Mouse (Mus musculus): Measurements from ENCODE around the gene Olfm3.

Olfm3 gene

DNA sequence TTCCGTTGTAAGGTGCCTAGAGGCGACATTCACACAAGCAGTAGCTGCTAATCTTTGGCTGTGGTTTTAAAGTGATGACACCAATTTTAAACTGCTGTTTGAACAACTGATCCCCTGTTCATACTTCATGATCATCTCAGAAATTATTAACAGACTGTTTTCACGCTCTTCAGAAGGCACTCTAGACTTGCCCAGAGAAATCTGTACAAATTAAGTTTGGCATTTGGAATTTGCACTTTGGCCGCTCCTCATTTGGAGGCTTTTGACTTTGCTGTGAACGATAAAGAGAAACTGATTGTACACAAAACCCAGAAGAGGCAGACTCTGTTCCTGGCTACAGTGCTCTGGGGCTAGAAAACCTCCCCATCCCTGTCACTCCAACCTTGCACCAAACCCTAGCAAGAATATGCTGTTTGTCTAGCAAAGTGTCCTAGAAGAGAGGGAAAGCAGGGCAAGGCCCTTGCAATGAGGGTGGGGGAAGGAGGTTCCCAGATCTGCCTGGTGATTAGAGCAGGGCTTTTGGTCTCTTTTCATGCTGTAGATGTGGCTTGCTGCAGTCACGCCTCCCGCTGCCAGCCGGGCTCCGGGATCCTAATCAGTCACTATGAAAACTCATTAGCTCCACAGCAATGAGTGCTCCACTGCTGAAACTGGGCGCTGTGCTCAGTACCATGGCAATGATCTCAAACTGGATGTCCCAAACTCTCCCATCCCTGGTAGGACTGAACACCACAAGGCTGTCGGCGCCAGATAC is 176.7 kb downstream of the Olfm3 start:
- in situ Hi-C loops (cut with MseI, MboI), result no loop called here

DNA sequence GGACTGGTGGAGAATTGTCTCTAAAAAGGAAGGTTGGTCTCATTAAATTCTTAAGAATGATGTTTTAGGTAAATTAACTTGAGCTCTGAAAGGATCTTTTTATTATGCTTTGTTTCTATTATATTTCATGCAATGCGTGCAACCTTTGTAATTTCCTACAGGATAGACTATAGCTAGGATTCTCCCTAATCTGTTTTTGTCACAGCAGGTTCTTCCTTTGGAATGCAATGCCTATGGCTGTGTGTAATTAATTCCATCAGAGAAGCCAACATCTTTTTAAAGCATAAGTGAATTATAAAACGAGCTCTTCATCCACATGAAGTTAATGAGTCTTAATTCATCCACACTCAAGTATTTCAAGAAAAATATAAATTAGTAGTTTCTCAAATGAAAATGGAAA is 177.5 kb downstream of the Olfm3 start:
- in situ Hi-C loops (cut with MseI, MboI), result no loop called here

DNA sequence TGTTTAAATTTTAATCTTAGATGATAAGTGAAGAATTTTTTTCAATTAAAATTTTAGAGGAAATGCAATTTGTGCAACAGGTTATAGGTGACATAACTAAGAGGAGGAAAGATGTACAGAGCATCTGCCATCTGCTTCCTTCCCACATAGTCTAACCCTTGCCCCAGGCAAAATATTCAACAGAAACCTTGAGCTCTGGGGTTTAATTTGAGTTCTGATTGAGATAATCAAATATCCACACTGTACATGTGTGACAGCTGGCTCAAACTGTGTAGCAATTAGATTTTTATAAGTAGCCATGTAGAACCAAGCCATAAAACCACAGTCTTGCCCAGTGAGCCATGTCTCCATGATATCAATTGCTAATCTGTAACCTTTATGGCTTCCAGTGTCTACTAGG is 179.1 kb downstream of the Olfm3 start:
- in situ Hi-C loops (cut with MseI, MboI), result no loop called here

DNA sequence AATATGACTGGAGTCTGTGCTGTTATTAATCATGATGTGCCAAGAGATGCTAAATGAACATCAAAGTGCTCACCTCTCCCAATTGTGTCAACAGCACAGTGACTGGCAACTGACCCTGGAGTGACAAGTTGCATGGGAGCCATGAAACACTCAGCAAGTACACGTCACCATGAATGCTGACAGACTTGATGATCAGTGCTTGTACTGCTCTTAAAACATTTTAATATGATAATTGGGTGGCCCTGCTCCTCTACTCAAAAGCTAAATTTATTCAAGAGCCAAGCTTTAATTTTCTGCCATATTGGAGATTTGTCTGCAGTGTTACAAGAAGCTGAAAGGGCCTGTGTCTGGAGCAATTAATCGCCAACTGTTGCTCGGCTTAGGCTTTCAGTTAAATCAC is 184.4 kb downstream of the Olfm3 start:
- in situ Hi-C loops (cut with MseI, MboI), result no loop called here

DNA sequence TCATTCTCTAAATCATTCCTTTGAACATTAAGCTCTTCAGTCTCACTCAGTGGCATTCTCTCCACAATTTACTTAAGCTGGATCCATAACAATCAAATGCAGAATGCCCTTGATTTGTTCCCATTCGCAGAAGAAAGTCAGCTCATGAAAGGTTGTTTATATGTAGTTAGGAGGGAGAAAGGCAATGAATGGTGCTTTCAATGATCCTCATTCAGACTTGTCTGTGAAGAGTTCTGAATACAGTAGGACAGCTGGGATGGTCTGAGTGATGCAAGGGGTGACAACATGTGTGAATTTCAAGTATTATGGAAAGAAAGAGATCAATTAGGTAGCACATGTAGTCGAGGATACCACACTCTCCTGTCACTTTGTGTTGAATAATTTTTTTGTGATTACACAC is 186.8 kb downstream of the Olfm3 start:
- in situ Hi-C loops (cut with MseI, MboI), result no loop called here

DNA sequence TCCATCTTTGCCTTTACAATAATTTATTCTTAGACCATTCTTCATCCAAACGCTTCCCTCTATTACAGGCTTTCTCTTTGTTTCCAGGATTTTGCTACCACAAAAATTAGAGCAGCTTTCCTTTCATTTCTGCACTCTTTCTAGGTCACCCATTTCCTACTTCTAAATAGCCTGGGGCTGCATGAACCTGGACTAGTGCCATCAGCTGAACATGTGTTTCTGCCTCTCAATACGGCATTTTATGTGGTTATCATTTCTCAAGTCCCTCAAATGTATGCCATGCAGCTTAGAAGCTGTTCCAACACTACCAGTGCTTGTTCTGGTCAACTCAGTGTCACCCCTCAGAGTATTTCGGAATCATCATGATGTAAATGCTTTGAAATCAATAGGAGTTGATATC is 191.6 kb downstream of the Olfm3 start:
- in situ Hi-C loops (cut with MseI, MboI), result no loop called here

DNA sequence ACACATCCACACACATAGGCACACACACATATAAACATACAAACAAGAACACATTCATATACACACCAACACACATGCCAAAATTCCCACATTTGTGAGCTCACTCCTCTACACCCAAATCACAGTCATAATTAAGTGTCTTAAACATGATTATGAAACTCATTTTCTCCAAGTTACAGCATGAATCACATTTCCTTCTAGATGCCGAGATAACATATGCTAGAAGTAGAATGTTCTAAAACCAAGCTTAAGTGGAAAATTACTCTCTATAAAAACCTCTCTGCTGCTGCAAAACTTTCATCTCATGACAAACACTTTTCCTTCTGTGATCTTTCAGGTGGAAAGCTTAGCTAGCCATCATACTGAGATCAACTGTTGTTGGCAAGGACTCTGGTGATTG is 195.7 kb downstream of the Olfm3 start:
- in situ Hi-C loops (cut with MseI, MboI), result no loop called here

DNA sequence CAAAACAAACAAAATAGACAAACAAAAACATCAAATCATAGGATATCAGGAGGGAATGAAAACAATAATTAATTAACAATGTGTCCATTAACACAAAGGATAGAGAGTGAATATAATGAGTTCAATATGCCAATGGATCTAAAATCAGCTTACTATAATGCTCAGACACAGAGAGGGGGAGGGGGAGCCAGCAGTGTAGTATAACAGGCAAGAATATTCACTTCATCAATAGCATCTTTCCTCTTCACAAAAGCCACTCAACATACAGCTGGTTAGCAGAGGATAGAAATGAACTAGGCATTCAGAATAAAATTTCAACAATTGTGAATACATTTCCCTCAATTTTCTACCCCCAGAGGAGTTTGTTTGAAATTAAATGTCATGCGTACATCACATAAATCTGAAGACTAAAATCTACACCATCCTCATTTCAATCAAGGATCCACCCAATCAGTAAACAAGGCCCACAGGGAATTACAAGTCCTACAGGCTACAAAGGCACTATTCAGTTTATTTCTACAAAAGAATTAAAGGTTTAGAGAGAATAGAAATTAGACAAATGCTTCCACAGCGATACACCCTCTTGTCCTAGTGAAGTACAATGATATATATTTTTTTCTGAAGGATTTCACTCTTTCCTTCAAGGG is 200.4 kb downstream of the Olfm3 start:
- in situ Hi-C loops (cut with MseI, MboI), result no loop called here

DNA sequence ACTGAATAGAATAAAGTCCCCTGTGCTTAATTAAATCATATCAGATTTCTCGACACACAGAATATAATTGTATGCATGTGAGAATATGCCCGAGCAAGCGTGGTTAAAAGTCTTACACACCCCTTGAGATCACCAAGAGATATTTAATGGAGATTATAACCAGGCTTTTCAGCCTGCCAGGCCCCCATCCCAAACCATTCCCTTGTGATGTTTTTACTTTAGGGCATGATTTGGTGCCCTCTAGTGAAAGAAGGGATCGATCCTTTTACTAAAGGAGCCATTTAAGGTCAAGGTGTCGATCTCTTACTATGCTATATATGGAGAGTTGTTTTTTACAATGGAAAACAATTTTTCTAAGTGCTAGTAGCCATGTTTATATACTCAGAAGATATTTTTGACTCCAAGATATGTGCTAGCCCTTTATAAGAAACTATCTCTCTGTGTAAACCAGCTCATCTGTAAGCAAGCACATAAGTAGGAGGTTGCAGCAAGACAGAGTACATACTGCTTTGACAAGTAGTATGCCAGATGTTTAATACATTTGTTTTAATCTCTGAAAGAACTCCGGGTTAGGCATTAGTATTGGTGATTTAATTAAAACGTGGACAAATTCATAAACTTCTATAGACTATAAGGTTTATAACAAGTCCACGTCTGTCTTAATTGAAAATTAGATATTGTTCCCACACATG is 201.1 kb downstream of the Olfm3 start:
- in situ Hi-C loops (cut with MseI, MboI), result no loop called here

DNA sequence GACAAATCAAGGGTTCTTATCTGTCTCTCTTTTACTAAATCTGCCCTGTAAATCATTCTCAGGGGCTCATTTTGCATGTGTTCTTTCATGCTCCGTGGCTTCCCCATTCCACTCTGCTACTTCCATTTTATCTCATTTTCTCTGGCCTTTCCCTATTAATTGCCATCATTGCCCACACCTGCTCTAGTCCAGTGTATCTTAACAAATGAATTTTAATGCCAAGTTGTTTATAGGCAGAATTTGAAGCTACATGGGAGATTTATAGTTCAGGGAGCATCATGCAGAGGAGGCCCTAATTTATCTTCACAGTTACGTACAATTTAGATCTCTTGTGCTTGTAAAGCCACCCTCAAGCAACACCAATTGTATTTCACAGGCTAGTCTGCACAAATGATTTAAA is 241.8 kb downstream of the Olfm3 start:
- in situ Hi-C loops (cut with MseI, MboI), result no loop called here

DNA sequence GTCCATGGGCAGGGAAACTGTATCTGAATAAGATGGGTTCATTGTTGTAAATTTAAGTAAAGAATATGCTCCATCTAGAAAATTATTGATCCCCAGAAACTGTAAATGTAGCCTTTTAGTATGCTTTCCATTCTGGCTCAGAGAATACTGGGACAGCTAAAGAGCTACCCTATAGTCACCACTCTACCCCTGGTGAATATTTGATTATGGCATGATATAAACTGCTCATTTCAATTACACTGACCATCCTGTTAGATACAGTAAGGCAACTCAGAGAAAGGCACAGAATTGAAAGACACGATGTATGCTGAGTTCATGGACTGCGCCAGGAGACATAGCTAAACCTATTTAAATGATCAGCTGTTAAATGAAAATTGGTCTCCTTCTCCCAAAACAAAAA is 242.4 kb downstream of the Olfm3 start:
- in situ Hi-C loops (cut with MseI, MboI), result no loop called here

DNA sequence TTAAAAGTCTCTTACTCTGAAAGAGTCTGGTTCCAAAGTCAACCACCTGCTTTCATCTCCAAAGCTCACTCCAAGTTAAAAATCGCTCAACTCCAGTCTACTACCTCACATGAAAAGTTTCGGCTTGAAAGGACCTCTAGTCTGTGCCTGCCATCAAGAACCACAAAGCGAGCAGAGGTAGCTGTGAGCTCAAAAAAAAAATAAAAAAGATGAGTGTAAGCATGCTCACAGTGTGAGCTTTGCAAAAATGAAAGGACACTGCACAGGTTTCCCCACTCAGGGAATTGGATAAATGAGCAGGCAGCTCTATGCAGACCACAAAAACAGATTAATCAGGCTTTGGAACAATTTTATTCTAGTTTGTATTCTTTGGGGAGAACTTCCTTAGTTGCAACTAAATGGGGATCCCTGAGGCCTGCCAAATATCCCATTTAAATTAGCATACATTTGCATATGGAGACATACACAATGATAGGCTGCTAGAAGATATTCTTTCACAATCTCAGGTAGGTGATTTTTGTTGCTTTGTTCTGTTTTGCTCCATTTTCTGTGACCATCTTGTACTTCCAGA is 255.1 kb downstream of the Olfm3 start:
- in situ Hi-C loops (cut with MseI, MboI), result no loop called here

DNA sequence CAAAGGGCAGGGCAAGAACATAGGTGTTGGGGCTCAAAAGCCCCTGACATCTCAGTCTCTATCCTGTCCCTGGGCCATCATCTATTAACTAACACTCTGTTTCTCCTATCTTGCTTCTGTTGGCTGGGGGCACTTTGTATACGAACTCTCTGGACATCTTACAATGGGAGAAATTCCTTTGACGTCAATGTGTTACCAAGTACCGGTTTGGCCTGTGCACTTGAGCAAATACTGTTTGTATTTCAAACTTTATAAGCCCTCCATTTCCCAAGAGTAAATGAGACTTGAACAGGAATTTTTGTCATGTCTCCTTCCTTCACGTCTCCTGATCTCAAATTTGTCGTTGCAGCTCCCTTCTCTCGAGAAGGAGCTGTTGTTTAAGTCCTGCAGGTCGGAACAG is 270.7 kb downstream of the Olfm3 start:
- in situ Hi-C loops (cut with MseI, MboI), result no loop called here

Data from mouse trophoblast stem cell (cell line).